Mouse (Mus musculus) layer of hippocampus, adult 9-10 months (tissue): ENCODE results near the gene Gm26602.

ENCODE experiments used
- DNase-seq: peaks from one replicate; pipeline ENCODE4 v3.0.0; 2022; ENCODE audit warnings: low spot score

The Gm26602 gene

GRCm38 (mm10) chr10:79917532-79918100 lies 7.0 kb downstream of the Gm26602 start:
- DNase-seq, result no peak

- no peak for DNase-seq
These were observed 7.8 kb downstream of the Gm26602 start for GRCm38 (mm10) chr10:79918231-79919078.

- DNase-seq, result no peak
These were observed 8.7 kb downstream of the Gm26602 start for GRCm38 (mm10) chr10:79919251-79919849.

- no peak for DNase-seq
These were observed 9.6 kb downstream of the Gm26602 start for GRCm38 (mm10) chr10:79920056-79920890.

GRCm38 (mm10) chr10:79920958-79921535 lies 10.4 kb downstream of the Gm26602 start, which contains the start of gene R3hdm4:
TSS of gene R3hdm4 (minus strand) at chr10:79921208.
- DNase-seq, result no peak

- DNase-seq, result no peak
These were observed 10.9 kb downstream of the Gm26602 start for GRCm38 (mm10) chr10:79921572-79921971.

GRCm38 (mm10) chr10:79924998-79925784 lies 14.5 kb downstream of the Gm26602 start:
- DNase-seq, result peak; percentile 97

- no peak for DNase-seq
These were observed 15.3 kb downstream of the Gm26602 start for GRCm38 (mm10) chr10:79925785-79926490.

- DNase-seq, result peak; percentile 68
These were observed 16.1 kb downstream of the Gm26602 start, which contains the start of gene Arid3a for GRCm38 (mm10) chr10:79926491-79927323. TSS of gene Arid3a (plus strand) at chr10:79927043.

GRCm38 (mm10) chr10:79927324-79928029 lies 16.8 kb downstream of the Gm26602 start:
- DNase-seq, result peak; percentile 39

GRCm38 (mm10) chr10:79928030-79928694 lies 17.5 kb downstream of the Gm26602 start:
- no peak for DNase-seq

GRCm38 (mm10) chr10:79928907-79929701 lies 18.4 kb downstream of the Gm26602 start:
- DNase-seq, result no peak

GRCm38 (mm10) chr10:79929967-79930825 lies 19.5 kb downstream of the Gm26602 start:
- no peak for DNase-seq

GRCm38 (mm10) chr10:79930826-79931186 lies 20.1 kb downstream of the Gm26602 start:
- no peak for DNase-seq

- DNase-seq, result no peak
These were observed 21.1 kb downstream of the Gm26602 start for GRCm38 (mm10) chr10:79931797-79932196.

- no peak for DNase-seq
These were observed 22.1 kb downstream of the Gm26602 start for GRCm38 (mm10) chr10:79932736-79933135.
